Mouse (Mus musculus) stomach, embryonic 16.5 days (tissue): ENCODE data around the gene Extl2. TPM values are rescaled to one million over a fixed set of nuclear protein-coding genes. Genes with fewer than 3 reads are reported as not detected.

Source experiments
- ATAC-seq: fragments of 200-750 bp; cut with Nextera tagmentation; 2 replicates; pipeline ENCODE4 v1.8.0; 2017; ENCODE audit warnings: moderate number of reproducible peaks, moderate TSS enrichment; ENCODE audit not compliant: insufficient read depth, low FRiP score
- H3K27ac ChIP-seq: fragments of 300-500 bp; sonication (generic); 2 replicates; pipeline ENCODE4 v1.5.1; 2014; ENCODE audit warnings: low read length
- H3K27me3 ChIP-seq: fragments of 300-500 bp; sonication (generic); 2 replicates; pipeline ENCODE4 v1.6.1; 2014; ENCODE audit warnings: low read length, control low read depth, mixed read lengths; ENCODE audit not compliant: control insufficient read depth, insufficient read depth
- H3K36me3 ChIP-seq: fragments of 300-500 bp; sonication (generic); 2 replicates; pipeline ENCODE4 v1.6.1; 2014; ENCODE audit warnings: low read length; ENCODE audit not compliant: control insufficient read depth, insufficient read depth
- H3K4me1 ChIP-seq: fragments of 300-500 bp; sonication (generic); 2 replicates; pipeline ENCODE4 v1.6.1; 2014; ENCODE audit warnings: low read length, control low read depth, mixed read lengths; ENCODE audit not compliant: control insufficient read depth, insufficient read depth
- H3K4me2 ChIP-seq: fragments of 300-500 bp; sonication (generic); 2 replicates; pipeline ENCODE4 v1.6.1; 2014; ENCODE audit warnings: low read depth, low read length, mixed read lengths
- H3K4me3 ChIP-seq: fragments of 300-500 bp; sonication (generic); replicated peaks from 2 replicates; pipeline ENCODE4 v1.5.1; 2014; ENCODE audit warnings: mild to moderate bottlenecking, low read length
- H3K9ac ChIP-seq: fragments of 300-500 bp; sonication (generic); 2 replicates; pipeline ENCODE4 v1.6.1; 2014; ENCODE audit warnings: low read length
- H3K9me3 ChIP-seq: fragments of 300-500 bp; sonication (generic); replicated peaks from 2 replicates; pipeline ENCODE4 v1.6.1; 2016; ENCODE audit warnings: low read length, control low read depth; ENCODE audit not compliant: control insufficient read depth
- WGBS: fragments of 180-500 bp; shearing (Covaris S2); extraction: QIAGEN DNeasy Blood & Tissue Kit; methylation state at CpG from one replicate; pipeline ENCODE4 v1.1.7; 2014; 5-methylcytosine and 5-hydroxymethylcytosine counted together
- polyA plus RNA-seq: library from polyadenylated mRNA; unstranded; fragments of >200 nt; fragmentation: Nextera tagmentation; extraction: Ambion mirVana; gene quantifications from 2 replicates; pipeline ENCODE4 v1.2.1, GENCODE M21; 2015

Extl2 gene
- polyA plus RNA-seq, 1 experiment from 2014 or later: 20.2 TPM

GRCm38 (mm10) chr3:115993025-115993424 is 14.2 kb upstream of the Extl2 start:
- no peak overlapping the region for H3K9ac ChIP-seq
- no peaks in the 10 kb centered on the region for H3K27me3 ChIP-seq
- peaks cover 6% of the 10 kb centered on the region for H3K36me3 ChIP-seq
- H3K9me3 ChIP-seq: no peaks in the 10 kb centered on the region
- peak overlapping the region; percentile 0; the same call in 1 of the 2 replicates for H3K27ac ChIP-seq
- no peak overlapping the region for H3K4me3 ChIP-seq
- ATAC-seq: peak; percentile 66; the same call in 1 of the 2 replicates
- no peak overlapping the region for H3K4me2 ChIP-seq
- H3K4me1 ChIP-seq: peaks cover 2% of the 10 kb centered on the region; the same call in 1 of the 2 replicates
- WGBS: 57% methylated on average over 10 of the region's 10 CpGs

GRCm38 (mm10) chr3:115996929-115997328 is 10.3 kb upstream of the Extl2 start:
- ATAC-seq: no peak
- peaks cover 2% of the 10 kb centered on the region; the same call in 1 of the 2 replicates for H3K4me1 ChIP-seq
- H3K27me3 ChIP-seq: no peaks in the 10 kb centered on the region
- no peak overlapping the region for H3K9ac ChIP-seq
- no peak overlapping the region for H3K27ac ChIP-seq
- no peak overlapping the region for H3K4me2 ChIP-seq
- H3K9me3 ChIP-seq: no peaks in the 10 kb centered on the region
- H3K36me3 ChIP-seq: peaks cover 7% of the 10 kb centered on the region
- H3K4me3 ChIP-seq: no peak overlapping the region
- 79% methylated on average over 5 of the region's 5 CpGs for WGBS

GRCm38 (mm10) chr3:116006284-116006977 is 831 bp upstream of the Extl2 start:
- Histone ChIP-seq H3K4me3 (peak overlapping the region; percentile 95), H3K9me3 (no peaks in the 10 kb centered on the region), H3K36me3 (no peaks in the 10 kb centered on the region), H3K4me2 (peak overlapping the region; percentile 94), H3K4me1 (peaks cover 14% of the 10 kb centered on the region; the same call in 1 of the 2 replicates), H3K9ac (peak overlapping the region; percentile 86), H3K27ac (peak overlapping the region; percentile 93), H3K27me3 (no peaks in the 10 kb centered on the region)
- ATAC-seq: peak; percentile 34
- 6% methylated on average over 12 of the region's 12 CpGs for WGBS

- H3K4me2 ChIP-seq: peak overlapping the region; percentile 94
- H3K27me3 ChIP-seq: no peaks in the 10 kb centered on the region
- peaks cover 14% of the 10 kb centered on the region; the same call in 1 of the 2 replicates for H3K4me1 ChIP-seq
- H3K9me3 ChIP-seq: no peaks in the 10 kb centered on the region
- ATAC-seq: peak; percentile 70
- H3K36me3 ChIP-seq: no peaks in the 10 kb centered on the region
- H3K4me3 ChIP-seq: peak overlapping the region; percentile 95
- peak overlapping the region; percentile 93 for H3K27ac ChIP-seq
- under 1% methylated on average over 12 of the region's 12 CpGs for WGBS
- H3K9ac ChIP-seq: peak overlapping the region; percentile 86
Measured at GRCm38 (mm10) chr3:116007941-116008440, 729 bp downstream of the Extl2 start.

- 86% methylated on average over 17 of the region's 17 CpGs for WGBS
- Histone ChIP-seq H3K9ac (no peak overlapping the region), H3K4me2 (peak overlapping the region; percentile 94; the same call in 1 of the 2 replicates), H3K4me1 (peaks cover 14% of the 10 kb centered on the region; the same call in 1 of the 2 replicates), H3K27ac (no peak overlapping the region), H3K36me3 (no peaks in the 10 kb centered on the region), H3K27me3 (no peaks in the 10 kb centered on the region), H3K4me3 (no peak overlapping the region), H3K9me3 (no peaks in the 10 kb centered on the region)
- ATAC-seq: no peak
Measured at GRCm38 (mm10) chr3:116009622-116010344, 2.5 kb downstream of the Extl2 start.

GRCm38 (mm10) chr3:116014901-116015300 is 7.6 kb downstream of the Extl2 start:
- WGBS: 92% methylated on average over 6 of the region's 6 CpGs
- no peak overlapping the region for H3K4me3 ChIP-seq
- no peaks in the 10 kb centered on the region for H3K4me1 ChIP-seq
- H3K9ac ChIP-seq: no peak overlapping the region
- H3K27ac ChIP-seq: no peak overlapping the region
- H3K27me3 ChIP-seq: no peaks in the 10 kb centered on the region
- no peaks in the 10 kb centered on the region for H3K36me3 ChIP-seq
- H3K4me2 ChIP-seq: no peak overlapping the region
- no peak for ATAC-seq
- no peaks in the 10 kb centered on the region for H3K9me3 ChIP-seq

- Histone ChIP-seq H3K27ac (no peak overlapping the region), H3K36me3 (no peaks in the 10 kb centered on the region), H3K9me3 (no peaks in the 10 kb centered on the region), H3K27me3 (no peaks in the 10 kb centered on the region), H3K4me3 (no peak overlapping the region), H3K4me2 (no peak overlapping the region), H3K4me1 (no peaks in the 10 kb centered on the region), H3K9ac (no peak overlapping the region)
- WGBS: 89% methylated on average over 13 of the region's 13 CpGs
- no peak for ATAC-seq
Measured at GRCm38 (mm10) chr3:116016116-116016515, 8.9 kb downstream of the Extl2 start.

GRCm38 (mm10) chr3:116018606-116019005 is 11.3 kb downstream of the Extl2 start:
- no peaks in the 10 kb centered on the region for H3K9me3 ChIP-seq
- ATAC-seq: no peak
- H3K36me3 ChIP-seq: no peaks in the 10 kb centered on the region
- no peak overlapping the region for H3K9ac ChIP-seq
- no peak overlapping the region for H3K4me3 ChIP-seq
- H3K27me3 ChIP-seq: no peaks in the 10 kb centered on the region
- no peak overlapping the region for H3K27ac ChIP-seq
- no peak overlapping the region for H3K4me2 ChIP-seq
- H3K4me1 ChIP-seq: no peaks in the 10 kb centered on the region
- 70% methylated on average over 4 of the region's 4 CpGs for WGBS

GRCm38 (mm10) chr3:116019136-116019535 is 11.9 kb downstream of the Extl2 start:
- H3K36me3 ChIP-seq: no peaks in the 10 kb centered on the region
- no peak overlapping the region for H3K9ac ChIP-seq
- WGBS: 90% methylated on average over 5 of the region's 5 CpGs
- H3K27ac ChIP-seq: no peak overlapping the region
- no peak overlapping the region for H3K4me3 ChIP-seq
- no peaks in the 10 kb centered on the region for H3K27me3 ChIP-seq
- ATAC-seq: no peak
- H3K4me2 ChIP-seq: no peak overlapping the region
- no peaks in the 10 kb centered on the region for H3K4me1 ChIP-seq
- no peaks in the 10 kb centered on the region for H3K9me3 ChIP-seq
